Mouse (Mus musculus) forebrain, embryonic 11.5 days (tissue): ENCODE measurements at regions not wholly inside any gene's neighbourhood (a gene's known extent, or its start where the extent isn't known, plus 50 kb on each side); places are given as distances from the start of the nearest gene placed in this dataset.

ENCODE experiments used
- ATAC-seq: fragments of 200-750 bp; cut with Nextera tagmentation; replicated peaks from 2 replicates; pipeline ENCODE4 v1.8.0; 2017; ENCODE audit warnings: moderate TSS enrichment; ENCODE audit not compliant: low FRiP score
- DNase-seq: peaks from one replicate; pipeline ENCODE4 v3.0.0-alpha.2; 2017; ENCODE audit warnings: low spot score
- H3K27ac ChIP-seq: fragments of 300-500 bp; sonication (generic); 2 replicates; pipeline ENCODE4 v1.5.1; 2014; ENCODE audit warnings: low read depth, low read length
- H3K27me3 ChIP-seq: fragments of 300-500 bp; sonication (generic); 2 replicates; pipeline ENCODE4 v1.6.1; 2014; ENCODE audit warnings: mild to moderate bottlenecking, low read length, mixed read lengths; ENCODE audit not compliant: control insufficient read depth, insufficient read depth
- H3K36me3 ChIP-seq: fragments of 300-500 bp; sonication (generic); 2 replicates; pipeline ENCODE4 v1.6.1; 2014; ENCODE audit warnings: mild to moderate bottlenecking, low read length, moderate library complexity, mixed read lengths; ENCODE audit not compliant: control insufficient read depth, insufficient read depth
- H3K4me1 ChIP-seq: fragments of 300-500 bp; sonication (generic); replicated peaks from 2 replicates; pipeline ENCODE4 v1.6.1; 2014; ENCODE audit warnings: low read length, mixed read lengths; ENCODE audit not compliant: control insufficient read depth, insufficient read depth
- H3K4me2 ChIP-seq: fragments of 300-500 bp; sonication (generic); 2 replicates; pipeline ENCODE4 v1.6.1; 2014; ENCODE audit warnings: low read depth, mild to moderate bottlenecking, low read length, moderate library complexity, mixed read lengths; ENCODE audit not compliant: severe bottlenecking
- H3K4me3 ChIP-seq: fragments of 300-500 bp; sonication (generic); 2 replicates; pipeline ENCODE4 v1.5.1; 2014; ENCODE audit warnings: low read depth, low read length
- H3K9ac ChIP-seq: fragments of 300-500 bp; sonication (generic); 2 replicates; pipeline ENCODE4 v1.6.1; 2014; ENCODE audit warnings: low read length
- H3K9me3 ChIP-seq: fragments of 300-500 bp; sonication (generic); 2 replicates; pipeline ENCODE4 v1.6.1; 2016; ENCODE audit warnings: low read length, mixed read lengths; ENCODE audit not compliant: control insufficient read depth
- WGBS: fragments of 180-500 bp; shearing (Covaris S2); extraction: QIAGEN DNeasy Blood & Tissue Kit; methylation state at CpG from one replicate; pipeline ENCODE4 v1.1.7; 2014; 5-methylcytosine and 5-hydroxymethylcytosine counted together

DNA sequence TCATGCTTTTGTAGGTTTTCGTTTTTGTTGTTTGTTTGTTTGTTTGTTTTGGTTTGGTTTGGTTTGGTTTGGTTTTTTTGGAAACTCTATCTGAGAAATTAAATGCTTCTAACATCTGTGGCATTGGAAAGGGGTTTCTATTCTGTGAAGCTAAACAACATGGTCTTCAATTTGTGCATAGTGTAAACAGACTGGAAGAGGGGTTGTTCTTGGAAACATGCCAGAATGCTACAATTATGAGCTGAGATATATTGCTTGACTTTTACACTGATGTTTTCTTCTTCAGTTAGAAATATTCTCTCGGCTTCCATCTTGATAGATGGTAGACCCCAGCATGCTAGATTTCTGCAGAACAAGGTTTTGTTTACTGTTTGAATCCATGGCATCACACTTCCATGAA is 533.3 kb downstream of the Gabrg2 start:
- H3K27me3 ChIP-seq = no peaks in the 10 kb centered on the region
- ATAC-seq (no peak), DNase-seq (no peak)
- no peaks in the 10 kb centered on the region for H3K4me1 ChIP-seq
- WGBS = 87% methylated on average over 2 of the region's 2 CpGs
- H3K9ac ChIP-seq = no peak overlapping the region
- no peak overlapping the region for H3K27ac ChIP-seq
- no peaks in the 10 kb centered on the region for H3K36me3 ChIP-seq
- no peak overlapping the region for H3K4me3 ChIP-seq
- H3K9me3 ChIP-seq = no peaks in the 10 kb centered on the region
- H3K4me2 ChIP-seq = no peak overlapping the region

DNA sequence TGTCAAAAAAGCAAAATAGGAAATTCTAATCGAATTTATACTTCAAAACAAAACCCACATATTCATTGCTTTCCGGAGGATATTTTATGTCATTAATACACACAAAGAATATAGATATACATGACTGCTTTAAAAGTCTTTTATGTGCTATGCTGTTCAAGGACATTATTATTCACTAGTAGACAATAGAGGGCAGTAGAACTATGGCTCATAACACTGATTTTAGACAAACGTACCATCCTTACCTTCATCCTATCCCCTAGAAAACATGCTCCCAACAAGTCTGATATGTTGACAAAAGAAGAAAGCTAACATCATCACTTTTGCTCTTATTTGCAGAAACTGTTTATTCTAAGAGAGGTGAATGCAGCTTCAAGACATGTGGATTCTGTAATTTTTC is 566.8 kb downstream of the Gabrg2 start:
- H3K4me3 ChIP-seq = no peak overlapping the region
- DNase-seq = no peak
- no peak overlapping the region for H3K9ac ChIP-seq
- H3K4me1 ChIP-seq = no peaks in the 10 kb centered on the region
- H3K4me2 ChIP-seq = no peak overlapping the region
- no peak for ATAC-seq
- H3K9me3 ChIP-seq = no peaks in the 10 kb centered on the region
- H3K27ac ChIP-seq = no peak overlapping the region
- no peaks in the 10 kb centered on the region for H3K36me3 ChIP-seq
- H3K27me3 ChIP-seq = no peaks in the 10 kb centered on the region
- WGBS = 81% methylated on average over 3 of the region's 3 CpGs

DNA sequence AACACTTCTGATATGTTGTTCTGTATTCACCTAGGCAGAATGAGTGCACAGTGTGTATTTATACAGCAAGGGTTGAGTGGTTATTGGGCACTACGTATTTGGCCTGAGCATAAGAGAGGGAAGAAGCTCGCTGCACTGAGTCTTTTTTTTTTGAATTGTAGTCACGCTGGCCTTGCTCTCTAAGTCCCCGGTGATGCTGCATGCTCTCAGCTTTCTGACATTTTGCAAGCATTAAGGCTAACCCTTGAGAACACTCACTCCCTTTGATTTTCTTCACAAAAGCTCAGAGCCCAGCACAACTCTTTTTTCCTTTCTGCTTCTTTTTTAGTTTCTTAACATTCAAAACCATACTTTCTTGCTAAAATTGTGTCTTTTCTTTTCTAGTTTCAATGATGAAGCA is 575.1 kb downstream of the Gabrg2 start:
- ATAC-seq (no peak), DNase-seq (no peak)
- no peak overlapping the region for H3K4me2 ChIP-seq
- no peaks in the 10 kb centered on the region for H3K27me3 ChIP-seq
- H3K36me3 ChIP-seq = no peaks in the 10 kb centered on the region
- H3K27ac ChIP-seq = no peak overlapping the region
- no peaks in the 10 kb centered on the region for H3K9me3 ChIP-seq
- no peaks in the 10 kb centered on the region for H3K4me1 ChIP-seq
- H3K9ac ChIP-seq = no peak overlapping the region
- H3K4me3 ChIP-seq = no peak overlapping the region
- WGBS = 48% methylated on average over 4 of the region's 4 CpGs
